Mouse (Mus musculus) kidney, embryonic 14.5 days (tissue): ENCODE results near the gene Golga7b. TPM values are rescaled to one million over a fixed set of nuclear protein-coding genes. Genes with fewer than 3 reads are reported as not detected.

Experiments used
- ATAC-seq: fragments of 200-750 bp; cut with Nextera tagmentation; 2 replicates; pipeline ENCODE4 v1.8.0; 2017; ENCODE audit warnings: moderate number of reproducible peaks, mild to moderate bottlenecking, moderate TSS enrichment, moderate library complexity; ENCODE audit not compliant: low FRiP score, low TSS enrichment
- H3K27ac ChIP-seq: fragments of 300-500 bp; sonication (generic); 2 replicates; pipeline ENCODE4 v1.5.1; 2014; ENCODE audit warnings: low read depth, mild to moderate bottlenecking, low read length, moderate library complexity, mixed read lengths
- H3K27me3 ChIP-seq: fragments of 300-500 bp; sonication (generic); 2 replicates; pipeline ENCODE4 v1.6.1; 2014; ENCODE audit warnings: mild to moderate bottlenecking, low read length; ENCODE audit not compliant: control insufficient read depth, insufficient read depth
- H3K36me3 ChIP-seq: fragments of 300-500 bp; sonication (generic); 2 replicates; pipeline ENCODE4 v1.6.1; 2014; ENCODE audit warnings: low read length, mixed read lengths; ENCODE audit not compliant: control insufficient read depth, insufficient read depth
- H3K4me1 ChIP-seq: fragments of 300-500 bp; sonication (generic); 2 replicates; pipeline ENCODE4 v1.6.1; 2014; ENCODE audit warnings: low read length, mixed read lengths; ENCODE audit not compliant: control insufficient read depth, insufficient read depth
- H3K4me2 ChIP-seq: fragments of 300-500 bp; sonication (generic); replicated peaks from 2 replicates; pipeline ENCODE4 v1.6.1; 2014; ENCODE audit warnings: low read depth, mild to moderate bottlenecking, low read length
- H3K4me3 ChIP-seq: fragments of 300-500 bp; sonication (generic); 2 replicates; pipeline ENCODE4 v1.5.1; 2014; ENCODE audit warnings: mild to moderate bottlenecking, low read length
- H3K9ac ChIP-seq: fragments of 300-500 bp; sonication (generic); 2 replicates; pipeline ENCODE4 v1.6.1; 2014; ENCODE audit warnings: low read depth, mild to moderate bottlenecking, low read length, moderate library complexity
- H3K9me3 ChIP-seq: fragments of 300-500 bp; sonication (generic); 2 replicates; pipeline ENCODE4 v1.6.1; 2016; ENCODE audit warnings: low read length; ENCODE audit not compliant: control insufficient read depth
- WGBS: fragments of 180-500 bp; shearing (Covaris S2); extraction: QIAGEN DNeasy Blood & Tissue Kit; methylation state at CpG from one replicate; pipeline ENCODE4 v1.1.7; 2014; 5-methylcytosine and 5-hydroxymethylcytosine counted together
- polyA plus RNA-seq: library from polyadenylated mRNA; unstranded; fragments of >200 nt; fragmentation: Nextera tagmentation; extraction: Ambion mirVana; gene quantifications from 2 replicates; pipeline ENCODE4 v1.2.1, GENCODE M21; 2014

Golga7b gene
- not detected in 2 replicates for polyA plus RNA-seq

- no peak within 1 kb of the TSS for H3K9ac ChIP-seq
- H3K36me3 ChIP-seq = no peaks in the 10 kb centered on the region
- H3K9me3 ChIP-seq = no peaks in the 10 kb centered on the region
- H3K27me3 ChIP-seq = no peaks in the 10 kb centered on the region
- WGBS = 84% methylated on average over 3 of the region's 3 CpGs
- no peaks in the 10 kb centered on the region for H3K4me1 ChIP-seq
- H3K27ac ChIP-seq = no peak within 1 kb of the TSS
- no peak for ATAC-seq
- no peak within 1 kb of the TSS for H3K4me3 ChIP-seq
- no peak within 1 kb of the TSS for H3K4me2 ChIP-seq
Measured at GRCm38 (mm10) chr19:42247519-42247918, at the start of gene Golga7b. Golga7b (plus strand) TSS chr19:42247574.

GRCm38 (mm10) chr19:42198026-42198425, 49.3 kb upstream of the Golga7b start:
- 38% methylated on average over 11 of the region's 11 CpGs for WGBS
- peaks cover 51% of the 10 kb centered on the region for H3K27me3 ChIP-seq

GRCm38 (mm10) chr19:42201696-42202381, 45.5 kb upstream of the Golga7b start, which contains the start of gene Sfrp5:
Sfrp5 (minus strand) TSS chr19:42202252.
- peak; percentile 48; the same call in 1 of the 2 replicates for ATAC-seq
- Histone ChIP-seq H3K9me3 (no peaks in the 10 kb centered on the region), H3K36me3 (no peaks in the 10 kb centered on the region), H3K4me3 (peak within 1 kb of the TSS; percentile 29), H3K9ac (no peak within 1 kb of the TSS), H3K4me1 (no peaks in the 10 kb centered on the region), H3K27ac (no peak within 1 kb of the TSS), H3K27me3 (peaks cover 64% of the 10 kb centered on the region), H3K4me2 (peak within 1 kb of the TSS; percentile 38)
- under 1% methylated on average over 56 of the region's 60 CpGs for WGBS

More at GRCm38 (mm10) chr19:42198026-42198425, 49.3 kb upstream of the Golga7b start:
- Histone ChIP-seq H3K9me3 (no peaks in the 10 kb centered on the region), H3K4me2 (no peak overlapping the region), H3K36me3 (no peaks in the 10 kb centered on the region), H3K4me1 (no peaks in the 10 kb centered on the region), H3K27ac (no peak overlapping the region), H3K4me3 (no peak overlapping the region), H3K9ac (no peak overlapping the region)
- ATAC-seq = no peak

GRCm38 (mm10) chr19:42202467-42202866, 44.9 kb upstream of the Golga7b start:
- peak overlapping the region; percentile 29 for H3K4me3 ChIP-seq
- WGBS = 44% methylated on average over 8 of the region's 8 CpGs
- H3K9ac ChIP-seq = no peak overlapping the region
- H3K9me3 ChIP-seq = no peaks in the 10 kb centered on the region
- no peak overlapping the region for H3K27ac ChIP-seq
- ATAC-seq = no peak
- no peak overlapping the region; the same call in 1 of the 2 replicates for H3K4me2 ChIP-seq
- H3K4me1 ChIP-seq = no peaks in the 10 kb centered on the region
- H3K36me3 ChIP-seq = no peaks in the 10 kb centered on the region
- H3K27me3 ChIP-seq = peaks cover 64% of the 10 kb centered on the region

- H3K4me1 ChIP-seq = no peaks in the 10 kb centered on the region
- no peak overlapping the region for H3K27ac ChIP-seq
- ATAC-seq = no peak
- H3K9ac ChIP-seq = no peak overlapping the region
- no peaks in the 10 kb centered on the region for H3K36me3 ChIP-seq
- H3K4me2 ChIP-seq = no peak overlapping the region
- H3K9me3 ChIP-seq = no peaks in the 10 kb centered on the region
- peaks cover 54% of the 10 kb centered on the region for H3K27me3 ChIP-seq
- 83% methylated on average over 4 of the region's 4 CpGs for WGBS
- H3K4me3 ChIP-seq = no peak overlapping the region
Measured at GRCm38 (mm10) chr19:42204306-42204705, 43.1 kb upstream of the Golga7b start.

GRCm38 (mm10) chr19:42205201-42205600, 42.2 kb upstream of the Golga7b start:
- H3K4me1 ChIP-seq = no peaks in the 10 kb centered on the region
- H3K36me3 ChIP-seq = no peaks in the 10 kb centered on the region
- no peak overlapping the region for H3K27ac ChIP-seq
- H3K9ac ChIP-seq = no peak overlapping the region
- H3K4me2 ChIP-seq = no peak overlapping the region
- no peak overlapping the region for H3K4me3 ChIP-seq
- no peaks in the 10 kb centered on the region for H3K9me3 ChIP-seq
- peaks cover 46% of the 10 kb centered on the region for H3K27me3 ChIP-seq
- ATAC-seq = no peak
- 85% methylated on average over 8 of the region's 8 CpGs for WGBS

GRCm38 (mm10) chr19:42209485-42209884, 37.9 kb upstream of the Golga7b start:
- no peak for ATAC-seq
- H3K4me3 ChIP-seq = no peak overlapping the region
- WGBS = 57% methylated on average over 7 of the region's 7 CpGs
- no peak overlapping the region for H3K9ac ChIP-seq
- H3K9me3 ChIP-seq = no peaks in the 10 kb centered on the region
- no peaks in the 10 kb centered on the region for H3K36me3 ChIP-seq
- 0 out of 2 replicates have a peak, but pooled peaks cover 4% of the 10 kb centered on the region for H3K27me3 ChIP-seq
- H3K4me1 ChIP-seq = no peaks in the 10 kb centered on the region
- H3K27ac ChIP-seq = no peak overlapping the region
- H3K4me2 ChIP-seq = no peak overlapping the region

GRCm38 (mm10) chr19:42209976-42210375, 37.4 kb upstream of the Golga7b start:
- Histone ChIP-seq H3K9ac (no peak overlapping the region), H3K27ac (no peak overlapping the region), H3K36me3 (no peaks in the 10 kb centered on the region), H3K9me3 (no peaks in the 10 kb centered on the region), H3K4me1 (no peaks in the 10 kb centered on the region), H3K27me3 (0 out of 2 replicates have a peak, but pooled peaks cover 4% of the 10 kb centered on the region), H3K4me3 (no peak overlapping the region), H3K4me2 (no peak overlapping the region)
- 68% methylated on average over 6 of the region's 6 CpGs for WGBS
- ATAC-seq = no peak

- 0 out of 2 replicates have a peak, but pooled peaks cover 4% of the 10 kb centered on the region for H3K27me3 ChIP-seq
- WGBS = 44% methylated on average over 8 of the region's 8 CpGs
- no peak overlapping the region for H3K4me2 ChIP-seq
- no peaks in the 10 kb centered on the region for H3K4me1 ChIP-seq
- no peak overlapping the region for H3K4me3 ChIP-seq
- no peak for ATAC-seq
- no peaks in the 10 kb centered on the region for H3K36me3 ChIP-seq
- no peak overlapping the region for H3K27ac ChIP-seq
- H3K9me3 ChIP-seq = no peaks in the 10 kb centered on the region
- H3K9ac ChIP-seq = no peak overlapping the region
Measured at GRCm38 (mm10) chr19:42211936-42212335, 35.4 kb upstream of the Golga7b start.
